Mouse (Mus musculus) bone marrow macrophage, adult 2 months (primary cell): ENCODE results near the gene Ccdc163.

Experiments
- CTCF ChIP-seq: IDR thresholded peaks from 2 replicates; pipeline ENCODE4 v1.5.1; 2012; ENCODE audit warnings: low read depth, mild to moderate bottlenecking, low read length, moderate library complexity
- POLR2A ChIP-seq: IDR thresholded peaks from 2 replicates; pipeline ENCODE4 v1.6.1; 2012; ENCODE audit warnings: mild to moderate bottlenecking, low read depth, low read length, borderline replicate concordance

DNA sequence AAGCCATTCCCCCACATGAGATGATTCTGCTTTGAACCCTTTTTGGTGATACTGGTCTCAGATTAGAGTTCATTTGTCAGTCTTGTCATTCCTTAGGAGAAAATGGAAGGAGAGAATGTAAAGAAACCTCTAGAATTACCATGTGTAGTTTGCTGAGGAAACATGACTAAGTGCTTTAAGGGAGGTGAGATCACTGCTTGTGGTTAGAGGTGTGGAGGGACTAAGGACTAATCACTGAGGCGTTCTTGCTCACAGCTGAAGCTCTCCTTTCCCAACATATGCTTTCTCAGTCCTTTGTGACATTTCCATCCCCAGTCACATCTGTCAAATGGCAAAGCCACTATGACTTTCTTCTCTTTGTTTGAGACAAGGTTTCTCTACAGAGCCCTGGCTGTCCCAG, 30.5 kb upstream of the Ccdc163 start:
- TF ChIP-seq POLR2A = no peak
- TF ChIP-seq CTCF = no peak
